Mouse (Mus musculus) effector memory CD4-positive, alpha-beta T cell, adult 7 months (primary cell): ENCODE measurements around the gene Mogat2. TPM values are rescaled to one million over a fixed set of nuclear protein-coding genes. Genes with fewer than 3 reads are reported as not detected.

Source experiments
- polyA plus RNA-seq: library from polyadenylated mRNA; unstranded; fragments of 100-300 nt; shearing (Covaris generic); gene quantifications from one replicate; pipeline ENCODE4 v1.2.1, GENCODE M21; 2017

The Mogat2 gene
- polyA plus RNA-seq, result not detected

GRCm38 (mm10) chr7:99238417-99238816 is at the start of gene Mogat2:
Gene Mogat2 (minus strand): TSS chr7:99238619.

GRCm38 (mm10) chr7:99267251-99267896 is 29.0 kb upstream of the Mogat2 start, which contains the start of gene Map6:
Gene Map6 (plus strand): TSS chr7:99267447.

GRCm38 (mm10) chr7:99182432-99183172 is 55.8 kb downstream of the Mogat2 start, which contains the start of gene Dgat2:
Gene Dgat2 (minus strand): TSS chr7:99182719.

Other genes with a start within 250 kb of the Mogat2 start
- 67.7 TPM for gene Uvrag, start 97.5 kb downstream of the Mogat2 start, polyA plus RNA-seq
- 2.0 TPM for gene Dgat2, start 55.9 kb downstream of the Mogat2 start, polyA plus RNA-seq
- gene Map6, start 28.8 kb upstream of the Mogat2 start, polyA plus RNA-seq, result 2.1 TPM
- gene Serpinh1, start 114.6 kb upstream of the Mogat2 start, polyA plus RNA-seq, result not detected
- gene Gdpd5, start 142.8 kb upstream of the Mogat2 start, polyA plus RNA-seq, result 13.9 TPM
- gene Klhl35, start 227.4 kb upstream of the Mogat2 start, polyA plus RNA-seq, result 1.5 TPM
- gene Rps3, start 245.1 kb upstream of the Mogat2 start, polyA plus RNA-seq, result 1,324 TPM